Mouse (Mus musculus): ENCODE measurements at regions not wholly inside any gene's neighbourhood (a gene's known extent, or its start where the extent isn't known, plus 50 kb on each side); places are given as distances from the start of the nearest gene placed in this dataset.
A peak's percentile ranks its signal among the peaks of the same experiment; 100 is the strongest.

DNA sequence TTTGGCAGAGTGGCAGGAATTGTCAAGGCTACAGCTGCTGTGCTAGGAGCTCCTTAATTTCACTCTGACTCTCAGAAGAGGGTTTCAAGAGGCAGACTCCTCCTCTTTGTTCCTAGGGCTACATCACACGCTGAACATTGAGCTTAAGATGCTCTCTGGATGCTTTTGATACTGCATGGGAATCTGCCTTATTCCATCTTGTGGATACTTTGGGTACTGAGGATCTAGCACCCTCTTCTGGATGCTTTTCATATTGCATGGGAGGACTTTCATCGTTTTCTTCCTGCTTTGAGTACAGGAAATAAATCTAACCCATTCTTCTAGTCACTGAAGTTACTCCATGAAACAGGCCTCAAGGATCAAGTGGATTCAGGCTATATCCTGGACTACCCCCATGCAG lies 513.9 kb upstream of the Dsel start:
- Histone ChIP-seq H3K4me1 (replicated peaks; ENCODE audit: low read depth, low read length) (no peaks in the 10 kb centered on the region), H3K9me3 (ENCODE audit: low read length) (peaks cover 4% of the 10 kb centered on the region; the same call in 1 of the 2 replicates), H3K36me3 (ENCODE audit: insufficient read depth, low read length) (no peaks in the 10 kb centered on the region), H3K27me3 (ENCODE audit: insufficient read depth, low read length) (no peaks in the 10 kb centered on the region), H3K4me3 (replicated peaks; ENCODE audit: low read length) (no peak overlapping the region)
- TF ChIP-seq CTCF (conservative IDR thresholded peaks at IDR 0.05; ENCODE audit: low read length) (peak; percentile 82), NANOG (IDR thresholded peaks at IDR 0.05; ENCODE audit: borderline replicate concordance, low read length) (no peak), POU5F1 (IDR thresholded peaks at IDR 0.05; ENCODE audit: borderline replicate concordance, low read length) (no peak)

DNA sequence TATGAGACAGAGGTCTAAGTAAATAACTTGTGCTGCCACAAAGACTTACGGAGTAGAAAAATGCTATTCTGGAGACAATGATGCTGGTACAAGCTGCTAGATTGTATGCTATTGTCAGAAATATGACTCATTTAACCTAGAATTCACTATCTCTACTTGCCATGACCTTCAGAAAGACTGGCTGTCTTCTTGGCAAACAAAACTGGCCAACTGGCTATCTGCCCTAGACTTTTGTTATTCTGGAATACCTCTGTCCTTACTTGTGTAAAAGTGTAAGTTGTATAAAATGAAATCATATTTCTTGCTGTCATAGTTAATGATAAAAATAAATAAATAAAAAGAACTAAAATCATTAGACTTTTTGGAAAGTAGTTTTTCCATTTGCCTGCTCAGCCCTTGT lies 491.1 kb upstream of the Dsel start:
- Histone ChIP-seq H3K9me3 (ENCODE audit: low read length) (no peaks in the 10 kb centered on the region), H3K27me3 (ENCODE audit: insufficient read depth, low read length) (no peaks in the 10 kb centered on the region), H3K4me3 (replicated peaks; ENCODE audit: low read length) (no peak overlapping the region), H3K4me1 (replicated peaks; ENCODE audit: low read depth, low read length) (no peaks in the 10 kb centered on the region), H3K36me3 (ENCODE audit: insufficient read depth, low read length) (no peaks in the 10 kb centered on the region)
- TF ChIP-seq POU5F1 (IDR thresholded peaks at IDR 0.05; ENCODE audit: borderline replicate concordance, low read length) (no peak), NANOG (IDR thresholded peaks at IDR 0.05; ENCODE audit: borderline replicate concordance, low read length) (no peak), CTCF (conservative IDR thresholded peaks at IDR 0.05; ENCODE audit: low read length) (no peak)
